Mouse (Mus musculus) hematopoietic stem cell, adult 5-6 weeks (primary cell): ENCODE measurements around the gene Necab2. TPM values are rescaled to one million over a fixed set of nuclear protein-coding genes. Genes with fewer than 3 reads are reported as not detected.

Source experiments
- ATAC-seq, 2 experiments: fragments of 125-278 bp in 1 of 2; replicated peaks in 1 of 2; 2 replicates each; pipeline ENCODE4 v1.8.0; 2016 to 2017; ENCODE audit warnings: inconsistent platforms in 2 of 2, mild to moderate bottlenecking in 2 of 2, moderate number of reproducible peaks in 2 of 2, low read depth in 1 of 2, moderate TSS enrichment in 1 of 2; ENCODE audit not compliant: low FRiP score in 2 of 2, poor library complexity in 2 of 2, severe bottlenecking in 2 of 2, insufficient read depth in 1 of 2, low TSS enrichment in 1 of 2
- total RNA-seq: library from RNA; stranded (forward); fragments of 172-1452, 232-1000 nt; gene quantifications from 2 replicates; pipeline ENCODE4 v1.2.3, GENCODE M21; 2017

Necab2 gene
- total RNA-seq, 1 experiment from 2014 or later, result not detected

- no peak for ATAC-seq
These were observed 40.6 kb downstream of the Necab2 start for GRCm38 (mm10) chr8:119487093-119487492.

DNA sequence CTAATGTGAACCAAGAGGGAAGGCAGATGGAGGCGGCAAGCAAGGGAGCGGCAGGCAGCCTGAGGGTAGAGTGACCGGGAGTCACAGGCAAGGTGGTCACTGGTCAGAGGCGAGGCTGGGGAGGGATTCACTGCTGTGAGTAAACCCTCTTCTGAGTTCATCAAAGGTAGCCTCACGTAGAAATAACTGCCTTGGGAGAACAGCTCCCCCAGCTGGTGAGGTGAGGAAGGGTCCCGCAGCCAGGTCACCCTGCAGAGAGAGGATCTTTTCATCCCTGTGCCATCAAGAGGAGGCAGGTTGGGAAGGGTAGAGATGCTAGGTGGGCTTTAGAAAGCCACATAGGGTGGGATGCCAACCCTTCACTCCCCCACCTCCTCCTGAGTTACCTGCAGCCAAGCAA, 50.3 kb downstream of the Necab2 start:
- peak; percentile 36 to 58; a peak in 1 of 4 replicates for ATAC-seq

DNA sequence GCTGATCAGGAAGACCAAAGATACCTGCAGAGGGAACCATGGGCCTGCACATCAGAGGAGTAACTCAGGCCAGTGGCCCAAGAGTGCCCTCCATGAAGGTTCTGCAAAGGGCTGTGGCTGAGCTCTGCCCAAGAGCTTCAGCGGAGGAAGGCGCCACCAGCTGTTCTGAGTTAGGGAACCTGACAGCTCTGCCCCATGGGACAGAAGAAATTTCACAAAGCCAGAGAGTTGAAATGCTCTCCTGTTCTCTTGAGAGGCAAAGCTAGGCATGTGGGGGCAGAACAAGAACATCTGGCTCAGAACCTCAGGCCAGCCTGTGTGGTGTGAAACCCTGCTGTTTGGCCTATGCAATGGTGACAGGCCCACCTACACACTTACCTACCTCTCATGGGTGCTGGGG, 53.3 kb downstream of the Necab2 start:
- ATAC-seq, result no peak

GRCm38 (mm10) chr8:119501598-119501997, 55.1 kb downstream of the Necab2 start, which contains the start of gene Slc38a8:
TSS of gene Slc38a8 (minus strand) at chr8:119501698.
- no peak for ATAC-seq

- no peak for ATAC-seq
These were observed 55.6 kb downstream of the Necab2 start for GRCm38 (mm10) chr8:119502111-119502510.

GRCm38 (mm10) chr8:119503191-119503767, 56.8 kb downstream of the Necab2 start:
- no peak for ATAC-seq

GRCm38 (mm10) chr8:119505488-119505887, 59.0 kb downstream of the Necab2 start:
- no peak for ATAC-seq

DNA sequence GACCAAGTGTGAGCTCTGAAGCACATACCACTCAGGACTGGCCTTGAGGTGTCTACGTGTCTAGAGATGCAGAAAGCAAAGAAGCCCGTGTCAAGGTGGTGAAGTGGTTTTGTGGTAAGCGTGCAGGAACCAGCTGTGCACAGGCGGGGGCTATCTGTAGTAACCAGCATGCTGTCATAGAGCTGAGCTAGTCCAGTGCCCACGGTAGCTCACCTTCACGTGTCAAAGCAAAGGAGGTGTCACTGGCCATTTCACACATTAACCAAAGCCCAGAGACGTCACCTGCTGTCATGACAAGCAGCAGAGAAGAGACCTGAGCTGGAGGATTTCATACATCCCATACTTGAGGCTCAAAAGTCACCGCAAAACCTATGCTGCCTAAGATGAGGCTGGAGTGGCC, 59.6 kb downstream of the Necab2 start:
- ATAC-seq, result no peak

DNA sequence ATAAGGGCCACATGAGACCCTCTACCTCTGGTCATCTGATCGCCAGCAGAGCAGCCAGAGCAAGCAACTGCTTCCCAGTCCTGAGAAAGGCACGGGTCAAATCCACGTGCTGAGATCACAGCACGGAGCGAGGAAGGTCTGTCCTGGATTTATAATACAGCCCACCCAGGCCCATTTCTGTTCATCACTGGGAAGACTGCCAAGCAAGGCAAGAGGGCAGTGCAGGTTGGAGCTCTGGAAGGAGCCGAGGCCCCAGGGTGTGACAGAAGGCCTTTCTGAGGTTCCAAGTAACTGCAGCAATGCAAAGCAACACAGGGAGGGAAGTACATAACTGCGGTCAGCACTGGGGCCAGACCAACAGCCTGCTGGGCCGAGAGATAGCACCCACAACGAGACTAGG, 64.0 kb downstream of the Necab2 start:
- ATAC-seq, result no peak

DNA sequence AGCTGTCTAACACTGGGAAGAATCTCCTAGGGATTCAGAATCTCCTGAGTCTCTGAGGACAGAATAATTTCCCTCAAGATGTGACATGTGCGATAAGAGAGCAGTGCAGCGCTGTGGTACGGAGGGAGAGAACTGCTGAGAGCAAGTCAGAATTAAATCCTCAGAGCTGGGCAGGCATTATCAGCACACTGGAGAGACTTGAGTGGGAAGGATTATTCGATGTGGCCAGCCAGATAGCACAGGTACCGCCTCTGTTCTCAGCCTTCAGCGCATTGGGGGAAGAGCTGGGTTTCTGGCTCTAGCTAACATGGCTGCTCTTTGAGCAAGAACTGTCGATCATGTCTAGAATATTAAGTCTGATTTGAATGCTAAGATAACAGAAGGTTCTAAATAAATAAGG, 65.2 kb downstream of the Necab2 start:
- no peak; a peak in 1 of 4 replicates for ATAC-seq

GRCm38 (mm10) chr8:119513405-119513804, 66.9 kb downstream of the Necab2 start:
- no peak for ATAC-seq

- ATAC-seq, result peak in 1 of 2 experiments; percentile 26; a peak in 2 of 4 replicates
These were observed 68.4 kb downstream of the Necab2 start for GRCm38 (mm10) chr8:119514940-119515339.

GRCm38 (mm10) chr8:119515767-119516166, 69.2 kb downstream of the Necab2 start:
- no peak for ATAC-seq

DNA sequence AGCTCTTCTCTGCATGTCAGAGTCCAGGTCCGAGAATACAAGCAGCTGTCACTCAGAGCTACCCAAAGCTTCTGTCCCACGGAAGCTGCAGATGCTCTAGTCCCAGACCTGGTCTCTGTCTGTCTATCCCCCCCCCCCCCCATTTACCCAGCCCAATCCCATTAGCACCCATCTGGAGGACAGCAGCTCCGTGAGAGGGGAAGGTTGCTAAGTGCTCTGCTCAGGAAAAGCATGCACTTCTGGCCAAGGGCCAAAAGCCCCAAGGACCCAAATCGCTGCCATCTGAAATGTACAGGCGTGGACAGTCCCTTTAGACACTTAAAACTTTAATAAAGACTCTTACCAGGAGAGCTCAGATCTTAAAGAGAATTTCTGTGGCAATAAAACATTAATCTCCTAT, 70.2 kb downstream of the Necab2 start:
- no peak for ATAC-seq

DNA sequence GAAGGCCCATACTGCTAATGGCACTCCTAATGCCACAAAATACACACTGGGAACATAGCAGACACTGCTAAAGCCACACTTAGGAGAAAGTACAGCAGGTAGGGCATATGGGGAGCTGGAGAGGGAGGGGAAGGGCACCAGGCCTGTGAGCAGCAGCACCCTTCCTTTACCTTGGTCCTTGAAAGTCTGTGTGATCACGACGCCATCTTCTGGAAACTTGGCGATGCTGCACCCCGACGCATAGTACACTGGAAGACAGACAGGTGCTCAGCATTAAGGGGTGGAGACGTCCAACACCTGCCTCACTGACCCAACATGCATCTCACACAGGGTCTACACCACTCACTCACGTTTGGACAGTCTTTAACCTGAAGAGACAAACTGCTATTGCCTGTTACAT, 73.6 kb downstream of the Necab2 start:
- ATAC-seq, result no peak

Other genes with a start within 250 kb of the Necab2 start
- 99.6 and 101 TPM in 2 replicates for gene Hsbp1, start 102.2 kb upstream of the Necab2 start, total RNA-seq
- gene Mlycd, start 51.8 kb upstream of the Necab2 start, total RNA-seq, result 4.1 and 10.1 TPM in 2 replicates
- gene Osgin1, start 12.6 kb upstream of the Necab2 start, total RNA-seq, result 7.1 and 8.5 TPM in 2 replicates
- gene Slc38a8, start 55.0 kb downstream of the Necab2 start, total RNA-seq, result not detected in 2 replicates
- gene Mbtps1, start 112.0 kb downstream of the Necab2 start, total RNA-seq, result 45.5 and 51.2 TPM in 2 replicates
- gene Hsdl1, start 128.5 kb downstream of the Necab2 start, total RNA-seq, result 28.0 and 31.6 TPM in 2 replicates
- not detected in 2 replicates for gene Dnaaf1, start 128.5 kb downstream of the Necab2 start, total RNA-seq
- gene Taf1c, start 158.5 kb downstream of the Necab2 start, total RNA-seq, result 7.9 and 12.7 TPM in 2 replicates
- not detected in 2 replicates for gene Adad2, start 166.0 kb downstream of the Necab2 start, total RNA-seq
- gene Kcng4, start 189.0 kb downstream of the Necab2 start, total RNA-seq, result not detected in 2 replicates
- not detected in 2 replicates for gene Wfdc1, start 219.6 kb downstream of the Necab2 start, total RNA-seq